Mouse (Mus musculus) megakaryocyte, embryonic 14.5 days (primary cell): ENCODE results near the gene Pdgfb. TPM values are rescaled to one million over a fixed set of nuclear protein-coding genes. Genes with fewer than 3 reads are reported as not detected.

Experiments
- H3K27me3 ChIP-seq: replicated peaks from 2 replicates; pipeline ENCODE3; 2012; ENCODE audit warnings: inconsistent platforms
- H3K36me3 ChIP-seq: replicated peaks from 2 replicates; pipeline ENCODE3; 2012; ENCODE audit warnings: low read length, inconsistent platforms, mixed read lengths
- H3K4me1 ChIP-seq: 2 replicates; pipeline ENCODE4 v1.6.1; 2012; ENCODE audit warnings: inconsistent platforms
- H3K4me3 ChIP-seq: replicated peaks from 2 replicates; pipeline ENCODE3; 2012; ENCODE audit warnings: moderate library complexity, mild to moderate bottlenecking, inconsistent platforms
- H3K9me3 ChIP-seq: 2 replicates; pipeline ENCODE4 v1.6.1; 2012; ENCODE audit warnings: inconsistent platforms
- FLI1 ChIP-seq: IDR thresholded peaks from 2 replicates; pipeline ENCODE4 v1.6.1; 2012; ENCODE audit warnings: low read length, inconsistent platforms, mixed read lengths
- GATA1 ChIP-seq: IDR thresholded peaks from 3 replicates; pipeline ENCODE4 v1.6.1; 2012; ENCODE audit warnings: mixed read lengths, low read length, inconsistent platforms, borderline replicate concordance
- polyA plus RNA-seq: library from polyadenylated mRNA; stranded (reverse); fragments of >175 nt; gene quantifications from 2 replicates; pipeline ENCODE4 v1.2.3, GENCODE M21; 2012; ENCODE audit warnings: low replicate concordance; ENCODE audit not compliant: insufficient read depth

Gene Pdgfb
- polyA plus RNA-seq, 1 experiment, result 107 TPM

DNA sequence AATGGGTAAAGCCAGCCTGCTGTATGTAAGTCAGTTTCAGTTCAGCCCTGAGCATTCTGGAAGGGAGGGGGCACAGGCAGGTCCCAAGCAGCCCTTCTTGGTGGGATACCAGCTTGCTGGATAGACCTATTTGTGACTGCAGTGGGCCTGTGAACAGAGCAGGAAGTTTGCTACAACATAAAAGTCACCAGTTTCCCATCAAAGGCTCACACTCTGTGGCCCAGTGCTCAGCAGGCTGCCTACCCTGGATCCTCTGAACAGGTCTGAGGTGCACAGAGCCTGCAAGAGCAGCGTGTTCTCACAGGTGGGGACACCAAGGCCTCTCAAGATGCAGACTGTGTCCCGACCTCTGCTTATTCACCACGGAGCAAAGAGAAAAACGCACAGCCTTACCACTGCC is 5.7 kb upstream of the Pdgfb start:
- TF ChIP-seq GATA1 (no peak), FLI1 (no peak)
- H3K27me3 ChIP-seq, result peaks cover 4% of the 10 kb centered on the region
- peaks cover 85% of the 10 kb centered on the region for H3K4me1 ChIP-seq
- H3K36me3 ChIP-seq, result peaks cover 29% of the 10 kb centered on the region
- H3K4me3 ChIP-seq, result no peak overlapping the region
- H3K9me3 ChIP-seq, result no peaks in the 10 kb centered on the region

DNA sequence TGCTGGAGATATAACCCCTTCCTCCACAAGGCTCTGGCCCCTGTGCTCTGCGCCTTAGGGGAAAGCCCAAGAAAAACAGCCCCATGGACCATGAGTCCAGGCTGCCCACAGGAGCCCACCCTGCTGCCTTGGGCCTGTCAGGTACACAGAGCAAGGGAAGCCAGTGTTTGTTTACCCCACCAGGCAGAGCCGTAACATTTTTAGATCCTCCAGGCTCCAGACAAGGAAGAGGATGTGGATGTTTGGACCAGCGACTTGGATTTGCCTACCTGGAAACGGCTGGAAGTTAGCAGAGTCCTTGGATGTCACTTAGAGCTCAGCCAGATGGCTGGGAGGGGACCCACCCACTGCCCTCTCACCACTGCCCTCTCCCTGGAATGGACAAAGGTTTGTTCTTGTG is 4.8 kb upstream of the Pdgfb start:
- Histone ChIP-seq H3K4me3 (no peak overlapping the region), H3K36me3 (peaks cover 29% of the 10 kb centered on the region), H3K27me3 (peaks cover 4% of the 10 kb centered on the region), H3K9me3 (no peaks in the 10 kb centered on the region), H3K4me1 (peaks cover 85% of the 10 kb centered on the region)
- no peak for TF ChIP-seq GATA1

DNA sequence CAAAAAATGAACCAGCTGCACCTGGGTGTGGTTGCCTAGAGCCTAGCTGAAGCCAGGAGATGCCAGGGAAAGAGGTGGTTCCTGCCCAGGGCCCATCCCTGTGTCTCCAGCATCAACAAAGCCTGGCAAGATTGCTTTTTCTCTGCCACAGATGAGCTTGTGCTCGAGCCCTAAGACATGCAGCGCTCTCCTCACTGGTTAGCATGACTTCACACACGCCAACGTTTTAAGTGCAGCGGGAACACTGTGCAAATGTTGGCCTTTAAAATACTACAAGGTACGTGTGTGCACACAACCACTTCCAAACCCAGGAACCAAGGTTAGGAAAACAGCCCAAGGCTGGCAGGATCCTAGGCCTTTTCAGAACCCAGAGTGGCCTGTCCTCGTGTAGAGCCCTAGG is 4.4 kb upstream of the Pdgfb start:
- Histone ChIP-seq H3K4me1 (peaks cover 83% of the 10 kb centered on the region), H3K27me3 (peaks cover 4% of the 10 kb centered on the region), H3K36me3 (peaks cover 29% of the 10 kb centered on the region), H3K4me3 (no peak overlapping the region), H3K9me3 (no peaks in the 10 kb centered on the region)
- no peak for TF ChIP-seq GATA1
- TF ChIP-seq FLI1, result no peak

DNA sequence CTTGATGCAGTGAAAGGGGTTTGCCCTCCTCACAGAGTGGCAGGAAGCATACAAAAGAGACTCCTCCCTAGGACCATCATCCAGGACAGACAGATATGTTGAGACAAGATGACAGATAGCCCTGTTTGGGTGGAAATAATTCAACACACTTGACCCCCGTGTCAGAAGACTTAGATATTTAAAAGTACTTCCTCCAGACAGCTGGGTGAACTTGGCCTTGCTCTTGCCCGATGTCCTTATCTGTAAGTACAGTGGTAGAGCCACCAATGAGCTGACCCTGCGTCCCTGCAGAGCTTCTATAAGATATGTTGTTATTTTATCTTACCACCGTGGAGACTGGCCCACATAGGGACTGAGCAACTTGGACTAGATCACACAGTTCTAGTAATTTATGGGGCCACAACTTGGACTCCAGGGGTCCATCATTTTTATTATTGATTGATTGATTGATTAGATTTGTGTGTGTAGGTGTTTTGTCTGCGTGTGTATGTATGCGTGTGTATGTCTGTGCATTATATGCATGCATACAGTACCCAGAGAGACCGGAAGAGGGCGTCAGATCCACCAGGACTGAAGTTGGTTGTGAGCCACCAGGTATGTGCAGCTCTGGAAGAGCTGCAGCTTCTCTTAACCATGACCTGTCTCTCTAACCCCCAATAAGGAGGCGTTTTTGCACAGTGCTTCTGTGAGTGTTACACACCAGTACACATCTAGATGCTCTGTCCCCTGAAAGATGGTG is 2.0 kb upstream of the Pdgfb start:
- H3K27me3 ChIP-seq, result peaks cover 2% of the 10 kb centered on the region

DNA sequence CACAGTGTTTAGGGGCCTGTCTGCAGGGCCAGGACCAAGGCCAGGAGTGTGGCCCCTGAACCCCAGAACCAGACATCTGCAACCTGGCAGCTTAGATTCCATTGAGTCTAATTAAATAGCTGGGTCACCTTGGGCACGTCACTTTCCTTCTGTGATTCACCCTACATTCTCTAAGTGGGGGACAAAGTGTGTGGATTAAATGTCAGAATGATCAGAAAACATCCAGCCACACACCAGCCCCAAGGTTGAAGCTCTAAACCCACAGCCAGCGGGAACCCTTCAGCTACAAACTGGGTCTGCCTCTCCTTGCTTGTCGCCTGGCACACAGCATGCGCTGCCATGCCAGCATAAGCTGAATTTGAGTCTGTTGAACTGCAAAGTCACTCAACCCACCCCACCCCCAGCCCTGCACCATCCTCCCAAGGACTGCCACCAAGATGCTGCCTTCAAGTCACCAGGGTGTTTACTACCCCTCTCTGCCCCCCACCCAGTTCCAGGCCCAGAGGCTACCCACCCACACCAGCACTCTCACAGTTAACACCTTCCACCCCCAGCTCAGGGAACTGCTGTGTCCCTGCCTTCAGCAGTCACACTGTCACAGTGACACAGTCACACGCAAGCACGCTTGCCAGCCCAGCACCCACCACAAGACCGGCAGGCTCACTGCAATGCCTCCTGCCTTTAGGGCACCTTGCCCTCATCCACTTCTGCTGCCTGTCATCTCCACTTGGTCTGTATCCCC is 605 bp upstream of the Pdgfb start:
- Histone ChIP-seq H3K27me3 (no peaks in the 10 kb centered on the region), H3K36me3 (peaks cover 33% of the 10 kb centered on the region), H3K4me1 (peaks cover 73% of the 10 kb centered on the region), H3K4me3 (peak overlapping the region; percentile 100), H3K9me3 (no peaks in the 10 kb centered on the region)
- TF ChIP-seq FLI1 (no peak), GATA1 (no peak)

More for the DNA sequence above, 2.0 kb upstream of the Pdgfb start:
- no peaks in the 10 kb centered on the region for H3K9me3 ChIP-seq
- H3K4me3 ChIP-seq, result peak overlapping the region; percentile 44
- H3K36me3 ChIP-seq, result peaks cover 32% of the 10 kb centered on the region
- peaks cover 69% of the 10 kb centered on the region for H3K4me1 ChIP-seq
- no peak for TF ChIP-seq FLI1
- TF ChIP-seq GATA1, result no peak

DNA sequence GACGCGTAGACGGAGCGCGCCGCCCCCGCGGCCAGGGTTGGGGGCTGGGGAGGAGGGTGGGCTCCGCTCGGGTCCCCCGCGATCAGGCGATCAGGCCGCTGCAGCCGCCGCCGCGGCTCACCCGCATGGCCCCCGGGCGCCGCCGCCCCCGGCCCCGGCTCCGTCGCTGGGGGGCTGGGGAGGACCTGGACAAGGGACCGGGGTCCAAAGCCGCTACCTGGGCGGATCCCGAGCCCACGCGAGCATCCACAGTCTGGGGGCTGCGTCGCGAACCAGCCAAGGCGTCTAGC is 801 bp downstream of the Pdgfb start:
- TF ChIP-seq FLI1 (no peak), GATA1 (no peak)
- H3K27me3 ChIP-seq, result no peaks in the 10 kb centered on the region
- peak overlapping the region; percentile 100 for H3K4me3 ChIP-seq
- peaks cover 74% of the 10 kb centered on the region for H3K4me1 ChIP-seq
- H3K9me3 ChIP-seq, result no peaks in the 10 kb centered on the region
- H3K36me3 ChIP-seq, result peaks cover 32% of the 10 kb centered on the region

DNA sequence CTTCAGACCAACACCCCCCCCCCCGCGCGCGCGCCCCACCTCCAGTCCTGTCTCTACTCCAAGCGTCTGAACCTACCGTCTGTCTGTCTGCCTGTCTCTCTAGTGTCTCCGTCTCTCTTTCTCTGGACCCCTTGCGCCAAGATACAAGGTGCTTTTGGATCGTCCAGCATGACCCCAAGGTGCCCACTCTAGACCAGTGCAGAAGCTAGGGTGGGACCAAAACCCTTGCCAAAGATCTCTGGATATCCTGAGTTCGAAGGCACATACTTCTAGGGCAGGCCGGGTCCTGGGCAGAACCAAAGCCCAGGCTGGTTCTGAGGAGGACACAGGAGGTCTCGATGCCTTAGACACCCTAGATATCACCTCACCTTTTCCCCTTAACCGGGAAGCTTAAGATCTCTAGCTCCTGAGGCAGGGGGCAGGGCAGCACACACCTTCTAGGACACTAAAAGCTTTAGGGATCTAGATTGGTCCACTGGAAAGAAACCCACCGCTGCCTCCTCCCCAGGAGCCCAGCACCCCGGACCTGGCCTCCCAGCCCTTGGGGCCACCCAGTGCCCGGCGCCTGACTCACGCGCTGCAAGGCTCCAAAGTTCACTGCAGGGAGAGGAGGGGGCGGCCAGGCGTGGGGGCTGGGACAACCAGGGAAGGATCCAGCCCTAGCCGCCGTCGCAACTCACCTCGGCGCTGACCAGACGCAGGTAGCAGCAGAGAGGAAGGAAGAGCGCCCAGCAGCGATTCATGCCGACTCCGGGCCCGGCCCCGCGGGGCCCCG is 1.3 kb downstream of the Pdgfb start:
- H3K36me3 ChIP-seq, result peaks cover 36% of the 10 kb centered on the region
- peak overlapping the region; percentile 100 for H3K4me3 ChIP-seq
- H3K27me3 ChIP-seq, result no peaks in the 10 kb centered on the region
- TF ChIP-seq GATA1 (no peak), FLI1 (no peak)
- H3K4me1 ChIP-seq, result peaks cover 78% of the 10 kb centered on the region
- no peaks in the 10 kb centered on the region for H3K9me3 ChIP-seq

DNA sequence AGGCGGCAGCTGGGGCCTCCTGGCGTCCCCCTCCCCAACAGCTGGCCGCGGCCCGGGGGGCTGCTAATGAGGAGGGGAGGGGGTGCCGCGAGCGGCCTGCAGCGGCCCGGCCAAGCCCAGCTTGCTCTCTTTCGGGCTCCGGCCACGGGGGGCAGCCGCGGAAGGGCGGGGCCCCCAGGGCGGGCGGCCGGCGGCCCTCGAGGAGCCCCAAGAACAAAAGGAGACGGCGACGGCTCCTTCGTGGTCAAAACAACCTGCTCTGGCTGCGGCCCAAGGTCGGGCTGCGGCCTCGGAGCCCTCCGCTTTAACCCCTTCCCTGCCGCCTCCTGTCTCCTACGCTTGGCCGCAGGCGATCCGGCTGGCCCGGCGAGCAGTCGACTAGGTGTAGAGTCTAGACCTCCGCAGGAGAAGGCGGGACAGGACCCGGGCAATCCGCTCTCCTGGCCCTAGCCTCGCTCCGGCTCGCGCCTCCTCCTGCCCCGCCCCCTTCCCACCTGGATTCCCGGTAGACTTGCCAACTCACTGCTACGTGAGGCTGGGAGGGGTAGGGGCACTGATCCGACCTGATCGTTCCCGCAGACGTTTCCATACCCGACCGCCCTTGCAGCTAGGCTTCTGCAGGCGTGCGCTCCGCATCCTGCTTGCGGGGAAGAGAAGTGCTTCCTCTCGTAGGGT is 2.1 kb downstream of the Pdgfb start:
- H3K27me3 ChIP-seq, result no peaks in the 10 kb centered on the region
- peak overlapping the region; percentile 100 for H3K4me3 ChIP-seq
- no peaks in the 10 kb centered on the region for H3K9me3 ChIP-seq
- H3K36me3 ChIP-seq, result peaks cover 38% of the 10 kb centered on the region
- TF ChIP-seq GATA1, result no peak
- TF ChIP-seq FLI1, result no peak
- H3K4me1 ChIP-seq, result peaks cover 78% of the 10 kb centered on the region

DNA sequence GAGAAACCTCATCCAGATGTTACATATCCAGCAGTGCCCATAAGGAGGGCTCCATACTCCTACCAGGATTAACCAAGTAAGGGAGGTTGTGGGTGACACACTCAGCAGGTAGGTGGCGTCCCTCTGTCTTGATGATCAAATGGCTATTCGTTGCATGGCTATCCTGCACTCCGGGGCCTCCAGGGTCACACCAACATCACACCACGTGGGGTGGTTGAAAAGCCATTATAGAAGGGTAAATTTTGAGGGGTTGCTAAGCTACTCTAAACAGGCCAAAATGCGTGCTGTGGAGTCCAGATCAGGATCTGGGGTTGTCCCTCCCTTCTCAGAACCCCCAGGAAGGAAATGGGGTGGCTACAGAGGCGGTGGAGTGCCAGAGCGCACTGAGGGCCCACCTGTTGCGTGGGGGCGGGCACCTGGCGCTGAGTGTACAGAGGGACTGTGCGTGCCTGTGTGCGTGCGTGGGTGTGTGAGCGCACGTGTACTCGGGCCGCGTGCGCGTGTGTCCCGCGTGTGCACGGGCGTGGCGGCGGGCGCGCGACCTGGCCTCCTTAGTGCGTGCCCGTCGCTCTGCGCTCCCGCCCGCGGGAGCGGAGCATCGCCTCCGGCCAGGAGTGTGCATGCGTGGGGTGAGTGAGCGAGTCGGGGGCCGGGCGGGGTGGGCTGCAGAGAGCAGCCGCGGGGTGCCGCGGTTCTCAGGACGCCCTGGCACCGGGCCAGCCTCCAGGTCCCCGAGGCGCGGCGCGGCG is 2.8 kb downstream of the Pdgfb start:
- TF ChIP-seq GATA1 (no peak), FLI1 (no peak)
- H3K27me3 ChIP-seq, result no peaks in the 10 kb centered on the region
- H3K4me1 ChIP-seq, result peaks cover 78% of the 10 kb centered on the region
- H3K4me3 ChIP-seq, result peak overlapping the region; percentile 100
- peaks cover 43% of the 10 kb centered on the region for H3K36me3 ChIP-seq
- H3K9me3 ChIP-seq, result no peaks in the 10 kb centered on the region
